Mouse (Mus musculus) small intestine, adult 2 months (tissue): ENCODE measurements at regions not wholly inside any gene's neighbourhood (a gene's known extent, or its start where the extent isn't known, plus 50 kb on each side); places are given as distances from the start of the nearest gene placed in this dataset.

Source experiments
- H3K27ac ChIP-seq: fragments of 200-500 bp; 2 replicates; pipeline ENCODE4 v1.5.1; 2012; ENCODE audit warnings: low read depth, low read length, control low read depth, inconsistent platforms; ENCODE audit not compliant: insufficient read depth
- H3K27me3 ChIP-seq: fragments of 200-500 bp; 2 replicates; pipeline ENCODE4 v1.6.1; 2012; ENCODE audit warnings: mild to moderate bottlenecking, moderate library complexity, low read length, inconsistent platforms; ENCODE audit not compliant: control insufficient read depth, insufficient read depth
- H3K36me3 ChIP-seq: fragments of 200-500 bp; 2 replicates; pipeline ENCODE4 v1.6.1; 2012; ENCODE audit warnings: mild to moderate bottlenecking, low read length, control low read depth, inconsistent platforms; ENCODE audit not compliant: control insufficient read depth, insufficient read depth
- H3K4me1 ChIP-seq: fragments of 200-500 bp; 2 replicates; pipeline ENCODE4 v1.6.1; 2012; ENCODE audit warnings: low read length, inconsistent platforms, mixed read lengths; ENCODE audit not compliant: control insufficient read depth, insufficient read depth, insufficient read length
- H3K4me3 ChIP-seq: fragments of 200-500 bp; 2 replicates; pipeline ENCODE4 v1.5.1; 2012; ENCODE audit warnings: low read depth, mild to moderate bottlenecking, control low read depth, inconsistent platforms, low read length, moderate library complexity
- CTCF ChIP-seq: fragments of 200-500 bp; IDR thresholded peaks from 2 replicates; pipeline ENCODE4 v1.5.1; 2012; ENCODE audit warnings: low read depth, mild to moderate bottlenecking, control low read depth, inconsistent platforms, low read length, moderate library complexity, mixed read lengths; ENCODE audit not compliant: insufficient replicate concordance, insufficient read length; ENCODE audit errors: extremely low read depth
- POLR2A ChIP-seq: fragments of 200-500 bp; IDR thresholded peaks from 2 replicates; pipeline ENCODE4 v1.6.1; 2012; ENCODE audit warnings: low read depth, mild to moderate bottlenecking, control low read depth, inconsistent platforms, low read length, moderate library complexity
- WGBS: fragments of 180-500 bp; shearing (Covaris S2); methylation state at CpG from one replicate; pipeline ENCODE4 v1.1.7; 2018; 5-methylcytosine and 5-hydroxymethylcytosine counted together

DNA sequence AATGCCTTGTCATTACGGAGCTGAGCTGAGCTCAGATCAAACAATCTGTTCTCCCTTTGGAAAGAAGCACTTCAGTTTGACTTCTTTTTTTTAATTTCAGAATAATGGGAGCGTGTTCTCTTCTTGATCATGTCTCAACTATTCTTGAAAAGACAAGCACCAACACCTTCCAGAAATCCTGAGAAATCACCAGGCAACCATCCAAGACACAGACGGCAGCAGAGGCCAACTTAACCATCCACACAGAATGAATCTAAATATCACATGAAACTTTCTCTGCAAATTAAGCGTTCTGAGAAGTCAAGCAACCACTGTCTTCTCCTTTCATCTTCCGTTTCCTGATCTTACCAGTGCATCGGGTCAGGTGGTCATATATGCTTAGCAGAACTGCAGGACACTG is 50.8 kb upstream of the Slc38a4 start:
- TF ChIP-seq POLR2A, result no peak
- no peak for TF ChIP-seq CTCF
- no peak overlapping the region for H3K27ac ChIP-seq
- WGBS, result 90% methylated on average over 6 of the region's 6 CpGs
- H3K4me3 ChIP-seq, result no peak overlapping the region
- H3K4me1 ChIP-seq, result no peaks in the 10 kb centered on the region
- no peaks in the 10 kb centered on the region for H3K27me3 ChIP-seq
- H3K36me3 ChIP-seq, result no peaks in the 10 kb centered on the region
